Mouse (Mus musculus) olfactory bulb, adult 2 months (tissue): Measurements from ENCODE around the gene Skp1a.

Experiments used
- CTCF ChIP-seq: fragments of 200-500 bp; IDR thresholded peaks from 2 replicates; pipeline ENCODE4 v1.5.1; 2012; ENCODE audit warnings: low read depth, mild to moderate bottlenecking, low read length, moderate library complexity; ENCODE audit not compliant: insufficient read depth
- POLR2A ChIP-seq: fragments of 200-500 bp; IDR thresholded peaks from 2 replicates; pipeline ENCODE4 v1.6.1; 2012; ENCODE audit warnings: mild to moderate bottlenecking, low read depth, low read length, moderate library complexity; ENCODE audit not compliant: insufficient read depth

GRCm38 (mm10) chr11:52251770-52252169 is 20.0 kb downstream of the Skp1a start:
- TF ChIP-seq POLR2A (no peak), CTCF (no peak)
